Mouse (Mus musculus): Measurements from ENCODE around the gene Stxbp1. TPM values are rescaled to one million over a fixed set of nuclear protein-coding genes. Genes with fewer than 3 reads are reported as not detected.
A peak's percentile ranks its signal among the peaks of the same experiment; 100 is the strongest.

Stxbp1 gene
- polyA plus RNA-seq, 1 experiment from 2014 or later = 22.2 TPM

- Histone ChIP-seq H3K9ac (no peak overlapping the region), H3K27ac (ENCODE audit: low read depth) (no peak overlapping the region), H3K36me3 (ENCODE audit: insufficient read depth) (0 out of 2 replicates have a peak, but pooled peaks cover 4% of the 10 kb centered on the region), H3K4me2 (no peak overlapping the region), H3K9me3 (ENCODE audit: low read depth, low read length) (no peaks in the 10 kb centered on the region), H3K4me1 (ENCODE audit: insufficient read depth) (peaks cover 9% of the 10 kb centered on the region), H3K27me3 (ENCODE audit: insufficient read depth, low read length) (no peaks in the 10 kb centered on the region), H3K4me3 (ENCODE audit: low read depth, low read length) (no peak overlapping the region)
- DNase-seq = no peak
- no peak for ATAC-seq (ENCODE audit: insufficient read depth)
- no peak for TF ChIP-seq CTCF (IDR thresholded peaks at IDR 0.05; ENCODE audit: low read depth)
- 55% methylated on average over 9 of the region's 9 CpGs for WGBS
Observed at GRCm38 (mm10) chr2:32838147-32838884, 8.7 kb downstream of the Stxbp1 start.

DNA sequence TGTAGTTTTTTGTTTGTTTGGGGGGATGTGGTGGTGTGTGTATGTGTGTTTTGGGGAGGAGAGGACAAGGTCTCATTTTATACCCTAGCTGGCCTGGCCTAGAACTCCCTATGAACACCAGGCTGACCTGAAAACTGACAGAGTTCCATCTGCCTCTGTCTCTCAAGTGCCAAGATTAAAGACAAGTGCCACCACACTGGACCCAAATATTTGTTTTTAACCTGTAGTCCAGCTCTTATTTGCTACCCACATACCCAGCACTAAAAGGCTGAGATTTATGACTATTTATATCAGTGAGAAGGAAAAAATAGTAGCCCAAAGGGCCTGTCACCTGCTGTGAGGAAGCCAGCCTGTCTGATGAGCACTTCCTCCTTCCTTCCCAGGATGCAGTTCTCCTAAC, 11.5 kb downstream of the Stxbp1 start:
- no peak for DNase-seq
- Histone ChIP-seq H3K4me1 (ENCODE audit: insufficient read depth) (peaks cover 9% of the 10 kb centered on the region), H3K9ac (no peak overlapping the region), H3K27ac (ENCODE audit: low read depth) (peak overlapping the region; percentile 90), H3K36me3 (ENCODE audit: insufficient read depth) (no peaks in the 10 kb centered on the region), H3K27me3 (ENCODE audit: insufficient read depth, low read length) (no peaks in the 10 kb centered on the region), H3K4me2 (no peak overlapping the region), H3K4me3 (ENCODE audit: low read depth, low read length) (no peak overlapping the region), H3K9me3 (ENCODE audit: low read depth, low read length) (no peaks in the 10 kb centered on the region)
- TF ChIP-seq CTCF (IDR thresholded peaks at IDR 0.05; ENCODE audit: low read depth) = no peak
- ATAC-seq (ENCODE audit: insufficient read depth) = no peak

GRCm38 (mm10) chr2:32834496-32834895, 12.5 kb downstream of the Stxbp1 start:
- H3K4me3 ChIP-seq (ENCODE audit: low read depth, low read length) = no peak overlapping the region
- peaks cover 9% of the 10 kb centered on the region for H3K4me1 ChIP-seq (ENCODE audit: insufficient read depth)
- H3K27me3 ChIP-seq (ENCODE audit: insufficient read depth, low read length) = no peaks in the 10 kb centered on the region
- WGBS = 16% methylated on average over 7 of the region's 7 CpGs
- ATAC-seq (ENCODE audit: insufficient read depth) (peak; percentile 84), DNase-seq (peak; percentile 78)
- TF ChIP-seq CTCF (IDR thresholded peaks at IDR 0.05; ENCODE audit: low read depth) = no peak
- H3K9ac ChIP-seq = peak overlapping the region; percentile 22
- H3K4me2 ChIP-seq = peak overlapping the region; percentile 35
- peak overlapping the region; percentile 90 for H3K27ac ChIP-seq (ENCODE audit: low read depth)
- H3K36me3 ChIP-seq (ENCODE audit: insufficient read depth) = no peaks in the 10 kb centered on the region
- no peaks in the 10 kb centered on the region for H3K9me3 ChIP-seq (ENCODE audit: low read depth, low read length)

- ATAC-seq (ENCODE audit: insufficient read depth) = no peak
- no peak overlapping the region for H3K27ac ChIP-seq (ENCODE audit: low read depth)
Observed at GRCm38 (mm10) chr2:32828979-32829676, 17.9 kb downstream of the Stxbp1 start.

GRCm38 (mm10) chr2:32825796-32826195, 21.2 kb downstream of the Stxbp1 start:
- no peak overlapping the region for H3K9ac ChIP-seq
- no peak for TF ChIP-seq CTCF (IDR thresholded peaks at IDR 0.05; ENCODE audit: low read depth)
- no peaks in the 10 kb centered on the region for H3K36me3 ChIP-seq (ENCODE audit: insufficient read depth)
- DNase-seq (no peak), ATAC-seq (ENCODE audit: insufficient read depth) (no peak)
- H3K27ac ChIP-seq (ENCODE audit: low read depth) = no peak overlapping the region
- no peak overlapping the region for H3K4me2 ChIP-seq
- H3K9me3 ChIP-seq (ENCODE audit: low read depth, low read length) = no peaks in the 10 kb centered on the region
- H3K4me1 ChIP-seq (ENCODE audit: insufficient read depth) = peaks cover 6% of the 10 kb centered on the region; the same call in 1 of the 2 replicates
- H3K27me3 ChIP-seq (ENCODE audit: insufficient read depth, low read length) = no peaks in the 10 kb centered on the region
- no peak overlapping the region for H3K4me3 ChIP-seq (ENCODE audit: low read depth, low read length)
- WGBS = 79% methylated on average over 6 of the region's 6 CpGs

More at GRCm38 (mm10) chr2:32828979-32829676, 17.9 kb downstream of the Stxbp1 start:
- Histone ChIP-seq H3K27me3 (ENCODE audit: insufficient read depth, low read length) (no peaks in the 10 kb centered on the region), H3K36me3 (ENCODE audit: insufficient read depth) (no peaks in the 10 kb centered on the region), H3K4me1 (ENCODE audit: insufficient read depth) (peaks cover 5% of the 10 kb centered on the region), H3K9me3 (ENCODE audit: low read depth, low read length) (no peaks in the 10 kb centered on the region), H3K4me2 (no peak overlapping the region), H3K9ac (no peak overlapping the region), H3K4me3 (ENCODE audit: low read depth, low read length) (no peak overlapping the region)
- TF ChIP-seq CTCF (IDR thresholded peaks at IDR 0.05; ENCODE audit: low read depth) = no peak
- WGBS = 59% methylated on average over 11 of the region's 11 CpGs
- no peak for DNase-seq

DNA sequence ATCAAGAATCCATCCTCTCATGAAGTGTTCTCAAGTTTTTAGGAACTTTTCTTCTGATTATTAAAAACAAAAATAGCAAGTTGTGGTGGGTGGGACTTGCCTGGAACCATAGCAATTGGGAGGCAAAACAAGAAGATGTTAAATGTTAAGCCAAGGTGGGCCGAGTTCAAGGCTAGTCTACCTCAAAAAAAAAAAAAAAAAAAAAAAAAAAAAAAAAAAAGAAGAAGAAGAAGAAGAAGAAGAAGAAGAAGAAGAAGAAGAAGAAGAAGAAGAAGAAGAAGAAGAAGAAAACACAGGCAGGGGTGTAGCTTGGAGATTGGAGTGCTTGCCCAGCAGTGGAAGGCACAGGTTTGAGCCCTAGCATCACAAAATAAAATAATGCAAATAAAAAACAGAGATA, 22.3 kb downstream of the Stxbp1 start:
- no peak overlapping the region for H3K4me3 ChIP-seq (ENCODE audit: low read depth, low read length)
- H3K9ac ChIP-seq = no peak overlapping the region
- 88% methylated on average over 1 of the region's 1 CpGs for WGBS
- DNase-seq (no peak), ATAC-seq (ENCODE audit: insufficient read depth) (no peak)
- no peaks in the 10 kb centered on the region for H3K27me3 ChIP-seq (ENCODE audit: insufficient read depth, low read length)
- no peaks in the 10 kb centered on the region for H3K36me3 ChIP-seq (ENCODE audit: insufficient read depth)
- H3K27ac ChIP-seq (ENCODE audit: low read depth) = no peak overlapping the region; the same call in 1 of the 2 replicates
- TF ChIP-seq CTCF (IDR thresholded peaks at IDR 0.05; ENCODE audit: low read depth) = no peak
- H3K4me1 ChIP-seq (ENCODE audit: insufficient read depth) = peaks cover 6% of the 10 kb centered on the region; the same call in 1 of the 2 replicates
- no peak overlapping the region for H3K4me2 ChIP-seq
- no peaks in the 10 kb centered on the region for H3K9me3 ChIP-seq (ENCODE audit: low read depth, low read length)

DNA sequence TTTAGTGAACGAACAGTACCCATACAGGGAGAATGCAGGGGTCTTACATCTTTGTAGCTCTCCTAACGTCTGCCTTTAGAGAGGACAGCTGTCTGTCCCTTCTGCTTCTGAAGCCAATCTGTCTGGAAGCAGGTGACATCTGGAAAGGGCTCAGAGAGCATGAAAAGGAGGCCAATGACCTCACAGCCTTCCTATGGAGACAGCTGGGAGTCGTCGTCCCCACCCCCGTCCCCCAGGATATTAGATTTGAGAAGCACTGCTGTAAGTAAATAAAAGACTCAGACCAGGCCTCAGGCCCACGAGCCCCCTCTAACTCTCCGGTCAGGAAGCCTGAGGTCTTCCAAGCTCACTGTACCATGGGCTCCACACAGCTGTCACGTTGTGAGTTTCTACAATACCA, 22.9 kb downstream of the Stxbp1 start:
- TF ChIP-seq CTCF (IDR thresholded peaks at IDR 0.05; ENCODE audit: low read depth) = no peak
- peak overlapping the region; percentile 15; the same call in 1 of the 2 replicates for H3K27ac ChIP-seq (ENCODE audit: low read depth)
- no peak overlapping the region for H3K4me3 ChIP-seq (ENCODE audit: low read depth, low read length)
- no peaks in the 10 kb centered on the region for H3K9me3 ChIP-seq (ENCODE audit: low read depth, low read length)
- DNase-seq (peak; percentile 60), ATAC-seq (ENCODE audit: insufficient read depth) (no peak)
- H3K36me3 ChIP-seq (ENCODE audit: insufficient read depth) = no peaks in the 10 kb centered on the region
- no peak overlapping the region for H3K9ac ChIP-seq
- 21% methylated on average over 8 of the region's 8 CpGs for WGBS
- no peak overlapping the region for H3K4me2 ChIP-seq
- no peaks in the 10 kb centered on the region for H3K27me3 ChIP-seq (ENCODE audit: insufficient read depth, low read length)
- H3K4me1 ChIP-seq (ENCODE audit: insufficient read depth) = peaks cover 6% of the 10 kb centered on the region; the same call in 1 of the 2 replicates

All from lung, embryonic 14.5 days (tissue).